Mouse (Mus musculus) hindbrain, embryonic 16.5 days (tissue): ENCODE measurements around the gene Nbeal2. TPM values are rescaled to one million over a fixed set of nuclear protein-coding genes. Genes with fewer than 3 reads are reported as not detected.
"Not testable (repeated sequence)": the region's sequence is repeated elsewhere in the genome, so short reads cannot be mapped to it uniquely, and the experiment has no call there.

Experiments used
- ATAC-seq: fragments of 200-750 bp; cut with Nextera tagmentation; 2 replicates; pipeline ENCODE4 v1.8.0; 2017; ENCODE audit warnings: moderate TSS enrichment, moderate library complexity
- H3K27ac ChIP-seq: fragments of 300-500 bp; sonication (generic); 2 replicates; pipeline ENCODE4 v1.5.1; 2014; ENCODE audit warnings: low read depth, mild to moderate bottlenecking, control low read depth, low read length, moderate library complexity
- H3K27me3 ChIP-seq: fragments of 300-500 bp; sonication (generic); replicated peaks from 2 replicates; pipeline ENCODE4 v1.6.1; 2014; ENCODE audit warnings: low read length; ENCODE audit not compliant: control insufficient read depth, insufficient read depth
- H3K36me3 ChIP-seq: fragments of 300-500 bp; sonication (generic); 2 replicates; pipeline ENCODE4 v1.6.1; 2014; ENCODE audit warnings: mild to moderate bottlenecking, low read length, moderate library complexity, mixed read lengths; ENCODE audit not compliant: control insufficient read depth, insufficient read depth
- H3K4me1 ChIP-seq: fragments of 300-500 bp; sonication (generic); 2 replicates; pipeline ENCODE4 v1.6.1; 2014; ENCODE audit warnings: low read depth, low read length; ENCODE audit not compliant: control insufficient read depth, insufficient read depth
- H3K4me2 ChIP-seq: fragments of 300-500 bp; sonication (generic); 2 replicates; pipeline ENCODE4 v1.6.1; 2014; ENCODE audit warnings: mild to moderate bottlenecking, low read length, control low read depth, moderate library complexity
- H3K4me3 ChIP-seq: fragments of 300-500 bp; sonication (generic); 2 replicates; pipeline ENCODE4 v1.5.1; 2014; ENCODE audit warnings: mild to moderate bottlenecking, low read length, control low read depth, moderate library complexity
- H3K9ac ChIP-seq: fragments of 300-500 bp; sonication (generic); 2 replicates; pipeline ENCODE4 v1.6.1; 2014; ENCODE audit warnings: low read depth, mild to moderate bottlenecking, control low read depth, low read length, moderate library complexity
- H3K9me3 ChIP-seq: fragments of 300-500 bp; sonication (generic); 2 replicates; pipeline ENCODE4 v1.6.1; 2014; ENCODE audit warnings: mild to moderate bottlenecking, low read length, moderate library complexity; ENCODE audit not compliant: control insufficient read depth
- WGBS: fragments of 180-500 bp; shearing (Covaris S2); extraction: QIAGEN DNeasy Blood & Tissue Kit; methylation state at CpG from one replicate; pipeline ENCODE4 v1.1.7; 2014; 5-methylcytosine and 5-hydroxymethylcytosine counted together
- polyA plus RNA-seq: library from polyadenylated mRNA; unstranded; fragments of >200 nt; fragmentation: Nextera tagmentation; extraction: Ambion mirVana; gene quantifications from 2 replicates; pipeline ENCODE4 v1.2.1, GENCODE M21; 2015

Nbeal2 gene
- polyA plus RNA-seq, 1 experiment from 2014 or later = 3.2 TPM

- 77% methylated on average over 2 of the region's 2 CpGs for WGBS
- H3K9ac ChIP-seq = no peak overlapping the region
- H3K9me3 ChIP-seq = no peaks in the 10 kb centered on the region
- no peaks in the 10 kb centered on the region for H3K27me3 ChIP-seq
- peaks cover 28% of the 10 kb centered on the region for H3K4me1 ChIP-seq
- no peak overlapping the region for H3K27ac ChIP-seq
- no peaks in the 10 kb centered on the region for H3K36me3 ChIP-seq
- H3K4me2 ChIP-seq = no peak overlapping the region
- ATAC-seq = no peak
- no peak overlapping the region for H3K4me3 ChIP-seq
Measured at GRCm38 (mm10) chr9:110687846-110688245, 33.9 kb upstream of the Nbeal2 start.

GRCm38 (mm10) chr9:110687061-110687460 is 33.1 kb upstream of the Nbeal2 start:
- H3K36me3 ChIP-seq = no peaks in the 10 kb centered on the region
- H3K9ac ChIP-seq = no peak overlapping the region
- H3K4me2 ChIP-seq = no peak overlapping the region
- 73% methylated on average over 5 of the region's 5 CpGs for WGBS
- ATAC-seq = no peak
- H3K9me3 ChIP-seq = no peaks in the 10 kb centered on the region
- H3K4me3 ChIP-seq = no peak overlapping the region
- peaks cover 34% of the 10 kb centered on the region for H3K4me1 ChIP-seq
- H3K27me3 ChIP-seq = no peaks in the 10 kb centered on the region
- no peak overlapping the region for H3K27ac ChIP-seq

GRCm38 (mm10) chr9:110686472-110686871 is 32.5 kb upstream of the Nbeal2 start:
- Histone ChIP-seq H3K4me2 (no peak overlapping the region), H3K4me1 (peaks cover 38% of the 10 kb centered on the region), H3K36me3 (no peaks in the 10 kb centered on the region), H3K27me3 (no peaks in the 10 kb centered on the region), H3K9ac (no peak overlapping the region), H3K4me3 (no peak overlapping the region), H3K27ac (no peak overlapping the region), H3K9me3 (no peaks in the 10 kb centered on the region)
- ATAC-seq = no peak
- WGBS = 62% methylated on average over 3 of the region's 3 CpGs

- Histone ChIP-seq H3K27me3 (no peaks in the 10 kb centered on the region), H3K9me3 (no peaks in the 10 kb centered on the region), H3K4me3 (no peak overlapping the region), H3K27ac (no peak overlapping the region; the same call in 1 of the 2 replicates), H3K4me2 (no peak overlapping the region), H3K9ac (no peak overlapping the region), H3K4me1 (peaks cover 41% of the 10 kb centered on the region), H3K36me3 (no peaks in the 10 kb centered on the region)
- no peak for ATAC-seq
- WGBS = 75% methylated on average over 5 of the region's 5 CpGs
Measured at GRCm38 (mm10) chr9:110685591-110685990, 31.6 kb upstream of the Nbeal2 start.

GRCm38 (mm10) chr9:110685187-110685586 is 31.2 kb upstream of the Nbeal2 start:
- H3K27ac ChIP-seq = no peak overlapping the region; the same call in 1 of the 2 replicates
- H3K4me1 ChIP-seq = peaks cover 41% of the 10 kb centered on the region
- H3K4me3 ChIP-seq = no peak overlapping the region
- H3K4me2 ChIP-seq = no peak overlapping the region
- H3K9me3 ChIP-seq = no peaks in the 10 kb centered on the region
- 74% methylated on average over 8 of the region's 8 CpGs for WGBS
- H3K9ac ChIP-seq = no peak overlapping the region
- H3K36me3 ChIP-seq = no peaks in the 10 kb centered on the region
- no peaks in the 10 kb centered on the region for H3K27me3 ChIP-seq
- ATAC-seq = no peak

DNA sequence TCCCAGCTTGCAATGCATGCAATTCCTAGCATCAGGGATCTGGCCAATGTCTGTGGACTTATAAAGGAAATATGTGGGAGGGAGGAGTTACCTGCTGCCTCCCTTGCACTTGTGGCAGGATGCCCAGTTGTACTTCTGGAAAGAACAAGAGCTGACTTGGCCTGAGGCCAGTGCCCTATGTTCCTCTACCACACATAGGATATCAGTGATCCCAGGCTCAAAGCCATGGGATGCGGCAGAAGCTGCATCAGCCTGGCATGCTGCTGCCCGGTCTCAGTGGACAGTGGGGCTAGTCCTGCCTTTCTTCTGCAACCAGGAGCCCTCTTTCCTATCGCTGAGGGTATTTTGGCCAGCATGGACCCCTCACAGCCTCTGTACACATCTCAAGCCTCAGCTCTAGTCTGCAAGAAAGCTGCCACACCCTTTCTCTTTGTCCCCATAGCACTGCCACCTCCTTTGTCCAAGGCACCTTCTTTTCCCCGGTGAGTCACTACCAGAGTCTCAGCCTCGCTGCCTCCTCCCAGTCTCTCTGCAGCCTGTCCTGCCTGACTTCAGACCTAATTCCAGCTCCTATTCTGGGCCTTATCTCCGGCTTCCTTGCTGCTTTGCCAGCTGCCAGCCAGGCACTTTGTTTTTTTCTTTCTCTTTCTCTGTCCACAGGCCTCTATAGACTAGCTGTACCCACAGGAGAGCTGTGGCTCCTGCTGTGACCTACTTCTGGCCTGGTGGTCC is 30.3 kb upstream of the Nbeal2 start:
- H3K4me2 ChIP-seq = no peak overlapping the region
- peak; percentile 43 for ATAC-seq
- WGBS = 50% methylated on average over 6 of the region's 6 CpGs
- peak overlapping the region; percentile 75 for H3K27ac ChIP-seq
- H3K9ac ChIP-seq = peak overlapping the region; percentile 32
- no peaks in the 10 kb centered on the region for H3K9me3 ChIP-seq
- H3K27me3 ChIP-seq = no peaks in the 10 kb centered on the region
- H3K4me1 ChIP-seq = peaks cover 41% of the 10 kb centered on the region
- no peaks in the 10 kb centered on the region for H3K36me3 ChIP-seq
- H3K4me3 ChIP-seq = no peak overlapping the region

- Histone ChIP-seq H3K4me1 (peaks cover 41% of the 10 kb centered on the region), H3K9ac (no peak overlapping the region), H3K4me2 (no peak overlapping the region), H3K27ac (peak overlapping the region; percentile 74), H3K4me3 (no peak overlapping the region), H3K27me3 (no peaks in the 10 kb centered on the region), H3K36me3 (no peaks in the 10 kb centered on the region), H3K9me3 (no peaks in the 10 kb centered on the region)
- peak; percentile 19; the same call in 1 of the 2 replicates for ATAC-seq
- 48% methylated on average over 4 of the region's 4 CpGs for WGBS
Measured at GRCm38 (mm10) chr9:110683574-110684099, 29.7 kb upstream of the Nbeal2 start.

DNA sequence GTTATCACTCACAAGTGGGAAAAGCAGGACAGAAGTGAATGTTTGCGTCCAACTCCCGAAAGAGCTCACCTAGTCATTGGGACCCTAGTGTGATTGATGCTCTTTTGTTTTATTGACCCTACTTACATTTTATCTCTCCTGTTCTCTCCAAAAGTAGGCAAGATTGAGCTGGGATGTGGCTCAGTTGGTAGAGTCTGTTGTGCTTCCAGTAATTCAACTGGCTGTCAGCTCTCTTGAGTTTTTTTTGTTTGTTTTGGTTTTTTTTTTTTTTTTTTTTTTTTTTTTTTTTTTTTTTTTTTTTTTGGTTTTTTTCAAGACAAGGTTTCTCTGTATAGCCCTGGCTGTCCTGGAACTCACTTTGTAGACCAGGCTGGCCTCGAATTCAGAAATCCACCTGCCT is 28.7 kb upstream of the Nbeal2 start:
- H3K9ac ChIP-seq, ATAC-seq, H3K4me3 ChIP-seq, H3K36me3 ChIP-seq, H3K4me2 ChIP-seq, H3K27me3 ChIP-seq, H3K9me3 ChIP-seq, H3K27ac ChIP-seq: not testable (repeated sequence)
- peaks cover 41% of the 10 kb centered on the region for H3K4me1 ChIP-seq
- WGBS = 84% methylated on average over 3 of the region's 3 CpGs

DNA sequence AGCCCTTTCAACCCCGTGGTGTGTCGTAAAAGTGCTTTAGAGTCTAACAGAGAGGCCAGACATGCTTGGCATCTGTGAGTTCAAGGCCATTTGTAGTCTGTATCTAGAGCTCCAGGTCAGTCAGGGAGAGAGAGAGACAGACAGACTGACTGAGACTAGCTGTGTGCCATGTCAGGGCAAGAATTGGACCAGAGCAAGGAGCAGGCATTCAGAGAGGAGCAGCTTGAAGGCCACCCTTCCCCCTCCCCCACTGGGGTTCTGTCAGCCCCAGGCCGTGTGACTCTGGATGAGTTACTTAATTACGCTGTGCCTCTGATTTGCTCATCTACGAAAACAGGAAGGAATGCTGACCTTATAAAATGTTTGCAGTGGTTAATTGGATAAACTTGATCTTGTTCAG is 28.3 kb upstream of the Nbeal2 start:
- Histone ChIP-seq H3K27ac (peak overlapping the region; percentile 48; the same call in 1 of the 2 replicates), H3K9ac (no peak overlapping the region), H3K4me2 (no peak overlapping the region), H3K4me3 (no peak overlapping the region), H3K36me3 (no peaks in the 10 kb centered on the region), H3K9me3 (no peaks in the 10 kb centered on the region), H3K4me1 (peaks cover 41% of the 10 kb centered on the region), H3K27me3 (no peaks in the 10 kb centered on the region)
- 39% methylated on average over 5 of the region's 5 CpGs for WGBS
- no peak for ATAC-seq
